Mouse (Mus musculus) frontal cortex, postnatal 25 days (tissue): Measurements from ENCODE around the gene Rin3.

Experiments
- DNase-seq, 2 experiments: peaks; one replicate each; pipeline ENCODE4 v3.0.0; 2022; ENCODE audit warnings: low spot score in 2 of 2

The Rin3 gene

DNA sequence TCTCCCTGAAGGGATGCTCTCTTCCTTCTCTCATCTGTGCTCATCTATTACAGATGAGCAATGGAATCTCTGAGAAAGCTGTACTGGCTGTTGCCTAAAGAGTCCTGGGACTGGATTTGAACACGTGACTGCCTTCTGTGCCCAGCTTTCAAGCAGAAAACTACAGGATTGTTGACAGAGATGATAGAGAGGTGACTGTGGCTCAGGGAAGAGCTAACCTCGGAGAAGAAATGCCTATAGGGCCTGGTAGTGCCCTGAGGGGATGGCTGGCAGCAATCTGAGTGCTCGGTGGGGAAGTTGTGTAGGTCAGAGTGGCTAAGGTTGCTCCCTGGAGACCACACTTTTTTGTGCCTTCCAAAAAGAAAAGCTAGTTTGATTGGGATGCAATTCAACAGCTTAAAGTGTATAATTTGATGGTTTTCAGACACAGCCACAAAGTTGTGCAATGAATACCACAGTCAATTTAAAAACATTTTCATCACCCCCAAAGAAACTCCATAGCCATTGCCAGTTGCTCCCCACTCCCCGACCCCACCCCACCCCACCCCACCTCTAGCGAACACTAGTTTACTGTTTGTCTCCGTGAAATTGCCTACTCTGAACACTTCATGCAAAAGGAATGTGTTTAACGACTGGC, 1.9 kb upstream of the Rin3 start:
- no peak for DNase-seq

DNA sequence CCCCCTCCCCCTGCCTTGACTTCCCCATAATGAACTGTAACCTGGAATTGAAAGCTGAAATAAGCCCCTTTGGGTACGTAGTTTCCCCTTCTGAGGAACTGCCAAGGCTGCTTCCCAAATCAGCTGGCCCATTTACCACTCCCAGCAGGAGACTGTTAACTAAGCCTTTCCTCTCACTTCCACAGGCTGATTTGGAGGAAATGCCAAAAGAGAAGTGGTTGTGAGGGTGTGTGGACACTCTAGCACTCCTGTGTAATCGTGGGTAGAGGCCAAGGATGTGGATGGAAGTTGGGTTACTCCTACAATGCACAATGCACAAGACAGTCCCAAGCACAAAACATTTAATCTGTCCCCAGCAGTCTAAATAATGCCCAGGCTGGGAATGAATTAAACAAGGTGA, 722 bp upstream of the Rin3 start:
- DNase-seq = no peak

DNA sequence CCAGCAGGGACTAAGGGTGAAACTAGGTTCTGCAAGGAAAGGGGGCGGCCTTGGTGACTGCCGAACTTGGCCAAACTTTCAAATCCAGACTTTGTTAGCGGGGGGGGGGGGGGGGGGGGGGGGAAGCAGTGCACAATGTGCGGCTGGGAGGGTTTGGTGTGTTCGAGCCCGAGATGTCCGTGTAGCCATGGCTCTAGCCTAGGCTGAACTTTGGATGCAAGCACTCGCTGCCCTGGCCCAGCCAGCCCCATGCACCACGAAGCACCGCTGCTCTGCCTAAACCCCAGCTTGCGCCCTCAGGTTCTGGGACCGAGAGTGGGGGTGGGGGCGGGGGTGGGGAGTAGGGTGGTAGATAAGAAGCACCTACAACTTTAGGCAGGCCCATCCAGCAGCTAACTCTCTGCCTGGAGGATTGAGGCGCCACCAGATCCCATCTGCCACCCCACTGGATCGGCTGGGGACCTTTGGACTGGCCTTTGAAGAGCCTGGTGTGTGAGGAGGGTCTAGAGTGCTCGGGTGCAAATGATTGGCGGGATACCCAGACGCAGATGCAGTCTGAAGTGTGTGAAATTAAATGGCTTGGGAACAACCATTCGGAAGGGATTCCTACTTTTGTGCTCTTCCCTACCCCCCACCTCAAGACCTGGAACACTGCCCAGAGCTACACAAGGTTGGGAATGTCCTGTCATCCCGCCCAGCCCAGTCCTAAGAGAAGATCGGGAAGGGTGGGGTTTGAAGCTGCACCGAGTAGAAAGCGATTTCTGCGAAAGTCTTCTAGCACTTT, 827 bp downstream of the Rin3 start:
- no peak for DNase-seq

DNA sequence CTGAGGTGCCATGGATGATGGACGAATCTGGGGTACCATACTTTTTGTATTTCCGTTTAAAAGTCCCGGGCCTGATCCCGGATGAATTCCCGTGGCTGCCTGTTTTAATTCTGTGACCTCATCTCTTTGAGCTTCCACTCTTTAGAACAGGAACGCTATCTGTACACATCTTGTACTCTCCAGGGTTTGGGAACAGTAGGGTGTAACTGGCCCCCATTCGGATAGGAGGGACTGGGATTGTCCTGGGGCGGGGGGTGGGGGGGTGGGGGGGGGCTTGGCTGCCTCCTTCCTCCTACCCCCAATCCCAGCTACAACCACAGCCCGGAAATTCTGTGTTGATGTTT, 1.4 kb downstream of the Rin3 start:
- no peak for DNase-seq

DNA sequence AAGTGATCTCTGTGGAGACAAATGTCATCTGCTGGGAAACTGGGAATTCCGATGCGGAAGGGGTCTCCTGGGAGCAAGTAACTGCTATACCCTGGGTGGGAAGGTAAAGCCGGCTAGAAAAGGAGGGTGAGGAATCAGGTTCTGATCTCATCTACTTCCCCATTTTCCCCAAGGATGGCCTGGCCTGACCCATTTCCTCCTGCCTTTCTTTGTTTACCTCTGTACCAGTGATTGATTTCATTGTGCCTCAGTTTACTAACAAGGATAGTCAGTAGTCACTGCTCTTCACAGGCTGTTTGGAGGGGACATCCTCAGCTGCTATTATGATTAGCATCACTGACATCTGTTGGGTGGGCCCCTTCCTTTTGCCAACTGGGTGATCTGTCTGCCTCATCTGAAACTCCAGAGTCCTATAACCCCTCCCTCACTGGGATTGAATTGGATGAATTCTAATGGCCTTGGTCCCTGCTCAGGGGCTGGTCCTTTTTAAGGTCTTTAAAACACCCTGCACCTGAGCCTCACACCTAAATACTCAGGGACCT, 1.8 kb downstream of the Rin3 start:
- no peak for DNase-seq

DNA sequence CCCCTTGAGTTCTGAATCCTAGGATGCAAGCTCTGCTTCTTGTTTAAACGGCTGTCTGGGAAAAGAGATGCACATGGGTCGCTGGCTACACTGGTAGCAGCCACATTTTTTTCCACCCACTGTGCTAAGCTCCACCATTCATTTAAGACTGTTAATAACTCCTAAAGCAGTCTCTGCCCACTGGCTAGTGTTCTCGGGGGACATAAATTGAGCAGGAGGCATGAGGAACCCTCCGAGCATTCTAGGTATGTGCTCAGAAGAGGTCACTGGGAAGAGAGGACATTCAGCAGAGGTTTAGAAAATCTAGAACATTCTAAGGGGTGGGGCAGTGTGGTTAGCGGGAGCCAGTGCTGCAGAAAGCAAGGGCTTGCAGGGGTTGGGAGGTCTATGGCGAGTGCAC, 2.5 kb downstream of the Rin3 start:
- no peak for DNase-seq

DNA sequence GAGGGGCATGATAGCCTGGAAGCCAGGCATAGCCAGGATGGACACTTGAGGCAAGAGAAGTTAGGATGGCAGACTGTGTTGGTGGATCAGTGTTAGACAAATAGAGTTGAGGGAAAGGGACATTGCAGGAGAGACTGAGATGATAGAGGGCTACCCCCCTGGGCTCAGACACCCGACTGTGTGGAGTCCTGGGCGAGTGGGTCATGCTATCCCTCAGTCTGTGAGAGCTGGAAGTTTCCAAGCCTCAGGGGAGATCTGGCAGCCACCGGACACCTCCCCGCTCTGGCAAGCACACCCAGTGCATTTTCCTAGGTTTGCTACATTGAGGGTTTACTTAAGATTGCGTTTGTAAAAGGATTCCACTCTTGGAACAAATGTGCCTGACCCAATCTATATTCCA, 2.9 kb downstream of the Rin3 start:
- no peak for DNase-seq

DNA sequence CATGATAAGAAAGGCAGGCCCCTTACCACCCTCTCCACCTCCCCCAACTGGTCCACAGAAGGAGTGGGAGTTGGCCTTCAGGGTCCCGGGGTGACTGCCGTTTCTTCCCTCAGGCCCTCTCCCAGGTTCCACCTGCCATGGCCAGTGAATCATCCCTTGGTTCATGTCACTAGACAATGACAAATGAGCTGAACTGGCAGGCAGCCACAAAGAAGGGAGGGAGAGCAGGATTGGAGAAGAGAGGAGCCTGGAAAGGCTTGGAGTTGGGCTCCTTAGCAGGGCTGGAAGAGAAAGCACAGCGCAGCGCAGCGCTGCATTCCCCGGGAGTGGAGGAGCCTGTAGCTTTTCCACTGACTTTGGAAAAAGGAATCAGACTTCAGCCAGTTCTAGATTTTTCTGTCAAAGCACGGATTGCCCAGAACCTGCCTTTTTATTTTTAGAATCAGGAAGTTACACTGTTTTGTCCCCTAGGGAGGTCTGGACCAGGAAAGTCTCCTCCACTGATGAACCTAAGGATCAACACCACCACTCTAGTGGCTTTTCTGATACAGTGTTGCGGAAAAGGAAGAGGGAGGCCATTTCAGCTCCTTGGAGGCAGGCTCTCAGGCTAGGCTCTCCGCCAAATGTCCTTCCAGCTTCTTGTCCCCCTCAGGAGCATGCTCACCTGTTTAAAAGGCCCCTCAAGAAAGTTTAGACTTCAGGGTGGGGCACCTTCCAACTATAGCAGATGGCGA, 4.0 kb downstream of the Rin3 start:
- no peak for DNase-seq

DNA sequence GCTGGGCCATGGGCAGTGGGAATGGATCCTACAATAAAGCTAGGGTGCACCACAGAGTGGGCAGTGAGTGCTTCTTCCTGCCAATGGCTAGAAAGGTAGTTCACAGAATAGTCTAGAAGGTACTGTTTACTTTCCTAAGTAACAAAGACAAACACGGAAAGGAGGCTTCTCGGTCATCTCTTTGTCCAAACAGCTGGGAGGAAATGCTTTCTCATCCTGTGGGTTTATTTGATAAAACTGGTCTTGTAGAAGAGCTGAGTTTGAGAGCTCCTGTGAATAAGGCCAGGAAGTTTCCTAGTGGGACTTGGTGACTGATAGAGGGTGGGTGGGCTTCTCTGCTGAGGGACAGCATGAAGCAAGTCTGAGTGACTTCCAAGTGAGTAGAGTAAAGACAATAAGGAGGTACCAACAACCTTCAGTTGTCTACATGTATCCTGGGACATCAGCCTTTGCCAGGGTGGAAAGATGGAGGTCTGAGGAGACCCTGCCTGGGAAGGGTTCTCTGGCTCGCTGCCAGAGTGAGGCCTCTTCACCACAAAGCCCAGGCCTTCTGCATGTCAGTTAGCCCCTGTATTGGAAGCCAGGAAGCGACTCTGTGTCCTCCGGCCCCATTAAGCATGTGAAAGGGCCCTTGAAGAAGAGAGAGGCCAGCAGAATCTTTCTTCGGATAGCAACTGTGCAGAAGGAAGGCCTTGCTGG, 5.2 kb downstream of the Rin3 start:
- DNase-seq = no peak

DNA sequence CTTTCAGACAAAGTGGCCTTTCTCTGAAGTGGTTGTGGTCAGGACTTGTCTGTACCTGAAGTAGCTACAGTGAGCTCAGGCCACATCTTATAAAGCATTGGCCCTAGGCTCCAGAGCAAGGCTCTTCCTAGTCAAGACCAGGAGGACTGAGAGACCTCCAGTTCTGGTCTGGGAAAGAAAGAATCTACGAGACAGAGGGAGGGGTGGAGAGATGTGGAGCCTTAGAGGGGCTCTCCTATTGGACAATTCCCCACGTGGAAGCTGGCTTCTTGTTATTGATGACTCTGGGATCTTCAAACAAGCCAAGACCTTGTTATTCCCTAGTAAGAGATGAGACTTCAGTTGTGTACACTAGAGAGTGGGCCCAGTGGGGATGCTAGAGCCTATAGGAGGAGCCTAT, 6.0 kb downstream of the Rin3 start:
- DNase-seq = no peak

DNA sequence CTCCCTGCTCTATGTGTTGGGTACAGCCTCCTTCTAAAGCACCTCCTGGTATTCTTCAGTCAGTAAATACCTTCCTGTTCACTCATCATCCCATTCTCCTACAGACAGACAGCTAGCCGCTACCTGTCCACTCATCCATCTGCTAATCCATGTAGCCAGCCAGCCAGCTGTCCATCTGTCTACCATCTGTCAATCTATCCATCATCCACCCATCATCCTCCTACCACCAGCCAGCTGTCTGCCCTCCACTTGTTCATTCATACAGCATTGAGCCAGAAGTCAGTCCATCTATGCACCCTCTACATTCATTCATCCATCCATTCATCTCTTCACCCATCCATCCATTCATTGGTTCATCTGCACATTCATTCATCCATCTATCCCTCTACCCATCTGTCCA, 6.7 kb downstream of the Rin3 start:
- no peak for DNase-seq

DNA sequence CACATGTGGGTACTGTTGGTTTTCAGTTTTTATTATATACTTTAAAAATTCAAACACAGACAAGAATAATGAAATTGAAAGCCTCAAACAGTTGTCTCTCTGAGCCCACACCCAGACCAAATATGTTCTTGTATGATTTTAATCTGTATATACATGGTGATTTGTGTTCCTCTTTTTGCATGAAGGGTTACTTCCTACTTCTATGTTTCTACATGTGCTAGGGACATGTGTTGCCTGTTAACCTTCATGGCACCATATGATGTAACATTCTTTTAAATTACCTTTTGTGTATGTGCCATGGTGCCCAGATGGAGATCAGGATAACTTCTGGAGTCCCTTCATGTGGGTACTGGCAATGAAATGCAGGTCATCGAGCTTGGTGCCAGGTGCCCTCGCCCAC, 7.8 kb downstream of the Rin3 start:
- no peak for DNase-seq

DNA sequence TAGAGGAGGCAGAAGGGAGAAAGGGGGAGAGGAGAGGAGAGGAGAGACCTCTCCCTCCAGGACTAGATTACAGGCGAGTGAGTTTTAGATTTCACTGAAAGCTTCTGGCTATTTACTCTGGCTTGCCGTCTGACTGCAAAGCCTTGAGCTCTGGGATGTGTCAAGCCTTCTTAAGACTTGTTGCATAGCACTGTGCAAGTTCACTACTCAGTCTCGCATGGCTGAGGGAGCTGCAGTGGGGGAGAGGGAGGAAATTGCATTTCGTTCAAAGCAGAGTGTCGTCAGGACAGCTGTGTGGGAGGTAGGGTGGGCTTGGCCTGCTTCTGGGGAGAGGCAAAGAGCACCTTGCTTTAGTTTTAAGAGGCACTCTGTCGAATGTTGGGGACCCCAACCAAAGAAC, 8.8 kb downstream of the Rin3 start:
- DNase-seq = no peak

DNA sequence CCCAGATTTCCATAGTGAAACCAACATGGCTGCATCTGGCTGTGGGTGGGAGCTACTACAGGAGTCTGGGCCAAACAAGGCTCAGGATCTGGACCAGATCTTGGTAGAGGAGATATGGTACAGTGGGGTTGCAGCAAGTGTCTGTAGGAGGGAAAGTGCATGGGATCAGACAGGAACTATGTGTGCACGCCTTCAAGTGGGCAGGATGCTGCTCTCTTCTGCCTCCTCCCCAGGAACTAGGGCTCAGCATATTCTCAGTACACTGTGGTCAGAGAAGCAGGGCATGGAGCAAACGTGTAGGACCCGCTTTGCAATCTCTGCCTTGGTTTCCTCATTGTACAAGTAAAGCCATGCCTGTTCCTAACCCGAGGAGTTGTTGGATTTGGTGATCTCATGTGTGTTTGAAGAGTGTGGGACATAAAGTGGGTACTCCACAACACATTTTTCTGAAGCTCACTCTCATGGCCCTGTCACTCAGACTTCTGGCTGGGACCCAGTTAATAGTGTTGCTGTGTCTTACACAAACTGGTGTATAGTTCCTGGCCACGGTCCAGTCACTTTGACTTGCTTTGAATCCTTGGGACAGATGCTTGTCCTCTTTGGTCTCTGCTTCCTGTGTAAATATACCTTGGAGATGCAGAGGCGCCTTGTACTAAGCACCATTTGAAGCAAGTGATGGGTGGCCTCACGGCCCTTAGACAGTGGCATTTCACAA, 9.8 kb downstream of the Rin3 start:
- DNase-seq = no peak

DNA sequence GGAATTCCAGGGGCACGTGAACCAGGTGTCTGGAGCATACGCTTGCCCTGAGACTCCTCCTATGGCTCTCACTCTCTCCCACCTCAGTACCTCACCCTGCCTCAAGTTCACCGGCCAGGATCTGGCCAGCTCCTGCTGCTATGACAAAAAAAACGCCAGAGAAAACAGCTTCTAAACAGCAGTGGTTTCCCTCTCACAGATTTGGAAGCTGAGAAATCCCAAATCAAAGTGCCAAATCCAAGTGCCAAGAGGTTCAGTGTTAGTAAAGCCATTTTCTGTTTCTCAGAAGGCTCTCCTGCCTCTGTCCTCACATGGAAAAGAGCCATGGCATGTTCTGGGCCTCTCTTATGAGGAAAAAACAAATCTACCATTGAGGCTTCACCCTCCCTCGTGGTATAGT, 11.8 kb downstream of the Rin3 start:
- DNase-seq = no peak

DNA sequence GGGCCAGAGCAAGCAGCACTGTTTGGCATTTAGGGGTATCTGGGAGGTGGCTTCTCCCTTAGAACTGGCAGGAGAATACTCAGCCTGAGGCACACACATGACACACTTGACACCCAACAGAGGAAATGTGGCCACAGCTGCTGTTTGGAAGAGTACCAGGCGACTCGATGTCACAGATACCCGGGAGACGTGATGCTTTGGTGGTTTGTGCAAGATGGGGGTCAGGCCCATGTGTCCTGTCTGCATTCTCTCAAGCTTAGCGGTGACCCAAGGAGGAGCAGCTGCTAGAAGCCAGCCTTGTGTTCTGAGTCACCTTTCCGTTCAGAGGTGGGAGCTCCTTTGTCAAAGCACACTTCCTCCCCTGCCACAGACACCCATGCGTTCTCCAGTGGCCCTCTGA, 12.4 kb downstream of the Rin3 start:
- no peak for DNase-seq

DNA sequence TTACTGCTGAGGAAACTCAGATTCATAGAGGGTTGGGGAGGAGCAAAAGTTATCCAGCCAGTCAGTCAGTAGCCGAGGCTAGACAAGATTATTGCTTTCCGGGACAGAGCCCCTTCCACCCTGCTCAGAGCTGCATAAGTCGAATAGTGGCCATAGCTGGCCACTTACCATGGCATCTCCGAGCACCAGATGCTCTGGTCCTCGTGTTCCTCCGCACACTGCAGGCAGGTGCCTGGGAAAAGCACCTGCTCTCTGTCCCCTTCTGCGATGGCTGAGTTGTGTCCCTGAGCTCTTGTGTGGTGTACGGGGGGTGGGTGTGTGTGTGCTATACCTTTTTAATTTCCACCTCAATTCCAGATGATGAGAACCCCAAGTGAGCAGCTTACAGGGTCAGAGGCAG, 12.8 kb downstream of the Rin3 start:
- no peak for DNase-seq

DNA sequence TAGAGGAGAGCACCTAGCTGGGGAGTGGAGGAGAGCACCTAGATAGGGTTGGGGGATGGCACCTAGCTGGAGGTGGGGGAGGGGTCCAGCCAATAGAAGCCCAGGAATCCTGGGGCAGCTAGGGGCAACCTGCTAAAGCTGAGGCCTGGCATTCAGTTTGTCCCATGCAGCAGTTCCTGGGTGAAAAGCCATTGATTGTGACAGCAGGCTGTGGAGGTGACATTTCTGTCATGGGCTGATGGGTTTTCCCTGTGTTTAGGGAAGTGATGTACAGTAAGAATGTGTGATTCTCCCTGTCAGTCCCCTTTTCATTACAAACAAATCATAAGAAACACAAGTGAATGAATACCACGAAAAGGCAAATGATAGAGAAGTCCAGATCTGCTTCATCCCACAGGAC, 13.5 kb downstream of the Rin3 start:
- no peak for DNase-seq

DNA sequence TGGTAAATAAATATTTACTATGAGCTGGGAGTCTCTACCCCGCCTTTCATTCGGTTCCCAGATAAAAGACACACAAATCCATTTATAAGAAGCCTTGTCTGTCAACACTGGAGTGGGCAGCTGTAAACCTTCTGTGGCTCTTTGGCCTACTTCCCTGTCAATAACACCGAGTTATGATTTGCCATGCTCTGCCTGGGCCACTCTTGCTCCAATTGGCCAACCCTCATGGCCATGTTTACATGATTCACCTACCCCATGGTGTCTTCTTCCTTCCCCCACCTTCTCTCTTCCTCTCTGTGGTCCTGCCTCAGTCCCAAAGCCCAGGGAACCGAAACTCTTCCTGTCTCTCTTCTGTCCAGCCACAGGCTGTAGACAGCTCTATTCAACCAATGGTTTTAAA, 14.1 kb downstream of the Rin3 start:
- no peak for DNase-seq

DNA sequence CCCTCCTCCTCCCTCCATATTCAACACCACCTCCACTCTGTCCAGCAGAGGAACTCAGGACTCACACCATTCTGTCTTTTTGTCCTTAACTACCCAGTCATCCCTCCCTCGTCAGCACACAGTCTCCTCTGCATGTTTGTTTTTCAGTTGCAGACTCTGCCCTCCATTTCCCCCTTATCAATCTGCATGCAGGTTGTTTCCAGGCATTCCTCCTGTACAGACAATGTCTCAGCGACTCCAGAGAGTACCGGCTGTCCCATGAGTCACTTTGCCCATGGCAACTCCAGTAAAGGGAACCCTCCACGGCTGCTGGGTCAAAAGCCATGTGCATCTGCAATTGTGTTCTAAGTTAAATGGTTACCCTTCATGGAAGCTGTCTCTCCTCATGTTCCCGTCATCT, 16.4 kb downstream of the Rin3 start:
- no peak for DNase-seq

DNA sequence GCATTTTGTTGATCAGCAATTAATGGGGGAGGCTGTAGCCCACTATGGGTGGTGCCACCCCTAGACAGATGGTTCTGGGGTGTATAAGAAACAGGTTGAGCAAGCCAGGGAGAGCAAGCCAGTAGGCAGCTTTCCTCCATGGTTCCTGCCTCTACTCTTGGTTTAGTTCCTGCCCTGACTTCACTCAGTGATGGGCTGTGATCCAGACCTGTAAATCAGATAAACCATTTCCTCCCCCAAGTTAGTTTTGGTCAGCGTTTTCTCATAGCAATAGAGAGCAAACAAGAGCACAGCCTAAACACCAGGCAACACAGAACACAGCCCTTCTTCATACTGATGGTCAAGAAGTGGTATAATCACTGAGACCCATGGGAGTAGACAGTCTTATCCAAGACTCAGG, 18.7 kb downstream of the Rin3 start:
- DNase-seq = no peak

DNA sequence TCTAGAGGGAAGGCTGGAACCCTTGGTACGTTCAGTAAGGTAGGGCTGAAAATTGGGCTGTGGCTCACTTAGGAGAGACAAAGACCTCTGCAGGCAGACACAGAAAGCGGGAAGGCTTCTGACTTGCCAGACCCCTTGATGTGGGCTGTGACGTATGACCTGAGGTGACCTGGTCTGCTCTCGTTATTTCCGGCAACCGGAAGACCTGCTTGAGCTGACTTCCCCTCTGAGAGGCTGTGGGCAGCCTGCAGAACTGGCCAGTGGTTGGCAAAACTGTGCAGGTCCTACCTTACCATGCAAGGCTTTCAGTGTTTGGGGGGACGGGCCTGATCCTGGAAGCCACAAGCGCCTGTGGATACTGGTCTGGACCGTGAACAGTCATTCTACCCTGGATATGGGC, 19.5 kb downstream of the Rin3 start:
- DNase-seq = no peak
